Mouse (Mus musculus): Measurements from ENCODE around the gene Bahcc1. TPM values are rescaled to one million over a fixed set of nuclear protein-coding genes. Genes with fewer than 3 reads are reported as not detected.

Gene Bahcc1
- total RNA-seq, 1 experiment, result 11.7 TPM

DNA sequence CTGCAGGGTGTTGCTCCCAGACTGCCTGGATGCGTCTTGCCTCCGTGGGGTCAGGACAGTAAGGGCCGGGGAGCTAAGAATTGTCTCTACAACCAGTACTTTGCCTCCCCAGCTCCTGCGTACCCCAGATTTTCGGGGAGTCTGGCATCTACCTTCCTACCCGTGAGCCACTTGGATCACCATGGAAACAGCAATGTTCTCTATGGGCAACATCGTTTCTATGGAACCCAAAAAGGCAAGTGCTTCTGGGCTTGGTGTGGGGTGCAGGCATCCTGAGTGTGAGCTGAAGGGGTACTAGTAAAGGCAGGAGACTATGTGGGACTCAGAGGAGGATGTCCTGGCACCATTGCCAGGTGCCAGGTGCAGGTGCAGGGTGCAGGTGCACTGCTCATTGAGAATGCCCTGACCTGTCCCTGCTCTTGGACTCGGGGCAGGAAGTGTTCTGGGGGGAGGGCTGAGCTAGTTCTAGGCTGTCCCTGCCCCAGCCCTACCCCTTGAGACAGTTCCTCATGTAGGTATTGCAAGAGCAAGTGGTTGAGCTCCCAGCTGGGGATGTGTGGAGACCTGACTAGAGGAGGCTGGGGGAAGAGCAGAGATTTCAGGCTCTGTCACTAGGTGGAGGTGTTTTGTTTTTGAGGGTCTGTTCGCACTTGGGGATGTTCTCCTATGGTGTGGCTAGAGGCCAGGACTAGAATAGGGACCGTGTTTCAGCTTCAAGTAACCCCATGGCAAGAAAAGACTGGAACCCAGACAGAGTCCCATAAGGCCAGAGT is 35.6 kb downstream of the Bahcc1 start:
- Histone ChIP-seq H3K4me1 (ENCODE audit: control insufficient read depth in 2 of 2, insufficient read depth in 2 of 2, low read length in 2 of 2, poor library complexity in 1 of 2) (peaks cover 3 to 29% of the 10 kb centered on the region in 2 experiments; a peak in 2 of 4 replicates), H3K9ac (ENCODE audit: insufficient read depth, low read depth, low read length, poor library complexity, severe bottlenecking) (no peak overlapping the region)
- in situ Hi-C loops (cut with MboI; ENCODE audit: low sequenced_read_pairs in 2 of 2, unreplicated experiment in 2 of 2), result no loop called here

DNA sequence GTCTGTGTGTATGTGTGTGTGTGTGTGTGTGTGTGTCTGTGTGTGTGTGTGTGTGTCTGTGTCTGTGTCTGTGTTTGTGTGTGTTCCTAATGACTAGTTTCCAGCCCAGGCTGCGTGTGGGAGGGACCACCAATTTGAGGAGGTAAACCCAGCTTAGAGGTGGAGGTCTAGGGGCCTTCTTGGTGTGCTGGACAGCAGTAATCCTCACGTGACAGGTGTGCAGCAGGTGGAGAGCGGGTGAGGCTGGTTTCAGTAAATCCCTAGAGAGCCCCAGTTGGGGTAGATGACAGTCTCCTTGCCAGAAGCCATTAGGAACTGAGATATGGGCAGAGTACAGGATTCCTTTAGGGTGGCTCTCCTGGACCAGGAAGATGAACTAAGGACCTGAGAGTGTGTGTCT is 36.3 kb downstream of the Bahcc1 start:
- no peak for DNase-seq (ENCODE audit: low read depth, low spot score)
- Histone ChIP-seq H3K4me3 (ENCODE audit: insufficient read depth in 1 of 2, low read depth in 1 of 2, low read length in 2 of 2, poor library complexity in 1 of 2, severe bottlenecking in 1 of 2) (no peak overlapping the region), H3K9ac (ENCODE audit: insufficient read depth, low read depth, low read length, poor library complexity, severe bottlenecking) (no peak overlapping the region), H3K36me3 (ENCODE audit: control insufficient read depth, insufficient read depth, low read length, poor library complexity, severe bottlenecking) (peaks cover 16% of the 10 kb centered on the region; the same call in 1 of the 2 replicates), H3K9me3 (ENCODE audit: control insufficient read depth, insufficient read depth, low read depth, low read length) (no peaks in the 10 kb centered on the region), H3K27ac (ENCODE audit: insufficient read depth, low read depth, low read length, poor library complexity, severe bottlenecking) (no peak overlapping the region), H3K4me1 (ENCODE audit: control insufficient read depth in 2 of 2, insufficient read depth in 2 of 2, low read length in 2 of 2, poor library complexity in 1 of 2) (peaks cover 3 to 29% of the 10 kb centered on the region in 2 experiments; a peak in 2 of 4 replicates)
- in situ Hi-C loops (cut with MboI; ENCODE audit: low sequenced_read_pairs in 2 of 2, unreplicated experiment in 2 of 2), result no loop called here
- TF ChIP-seq ZNF384 (IDR thresholded peaks at IDR 0.05; ENCODE audit: low read depth, low read length), result no peak
- TF ChIP-seq HCFC1 (IDR thresholded peaks at IDR 0.05; ENCODE audit: borderline replicate concordance, insufficient read depth, low read length), result no peak
- no peak for TF ChIP-seq MAFK (IDR thresholded peaks at IDR 0.05; ENCODE audit: insufficient read depth, low read depth, low read length)
- no peak for TF ChIP-seq ZC3H11A (IDR thresholded peaks at IDR 0.05; ENCODE audit: borderline replicate concordance, low read depth, low read length)

More for the DNA sequence above, 35.6 kb downstream of the Bahcc1 start:
- no peak overlapping the region for H3K4me3 ChIP-seq (ENCODE audit: insufficient read depth in 1 of 2, low read depth in 1 of 2, low read length in 2 of 2, poor library complexity in 1 of 2, severe bottlenecking in 1 of 2)
- H3K36me3 ChIP-seq (ENCODE audit: control insufficient read depth, insufficient read depth, low read length, poor library complexity, severe bottlenecking), result peaks cover 16% of the 10 kb centered on the region; the same call in 1 of the 2 replicates
- TF ChIP-seq CHD2 (IDR thresholded peaks at IDR 0.05; ENCODE audit: low read depth, low read length), result no peak
- no peak for TF ChIP-seq ZC3H11A (IDR thresholded peaks at IDR 0.05; ENCODE audit: borderline replicate concordance, low read depth, low read length)
- TF ChIP-seq HCFC1 (IDR thresholded peaks at IDR 0.05; ENCODE audit: borderline replicate concordance, insufficient read depth, low read length), result no peak
- TF ChIP-seq ZNF384 (IDR thresholded peaks at IDR 0.05; ENCODE audit: low read depth, low read length), result no peak
- TF ChIP-seq MAFK (IDR thresholded peaks at IDR 0.05; ENCODE audit: insufficient read depth, low read depth, low read length), result no peak
- H3K27ac ChIP-seq (ENCODE audit: insufficient read depth, low read depth, low read length, poor library complexity, severe bottlenecking), result no peak overlapping the region
- no peaks in the 10 kb centered on the region for H3K9me3 ChIP-seq (ENCODE audit: control insufficient read depth, insufficient read depth, low read depth, low read length)
- DNase-seq (ENCODE audit: low read depth, low spot score), result no peak

DNA sequence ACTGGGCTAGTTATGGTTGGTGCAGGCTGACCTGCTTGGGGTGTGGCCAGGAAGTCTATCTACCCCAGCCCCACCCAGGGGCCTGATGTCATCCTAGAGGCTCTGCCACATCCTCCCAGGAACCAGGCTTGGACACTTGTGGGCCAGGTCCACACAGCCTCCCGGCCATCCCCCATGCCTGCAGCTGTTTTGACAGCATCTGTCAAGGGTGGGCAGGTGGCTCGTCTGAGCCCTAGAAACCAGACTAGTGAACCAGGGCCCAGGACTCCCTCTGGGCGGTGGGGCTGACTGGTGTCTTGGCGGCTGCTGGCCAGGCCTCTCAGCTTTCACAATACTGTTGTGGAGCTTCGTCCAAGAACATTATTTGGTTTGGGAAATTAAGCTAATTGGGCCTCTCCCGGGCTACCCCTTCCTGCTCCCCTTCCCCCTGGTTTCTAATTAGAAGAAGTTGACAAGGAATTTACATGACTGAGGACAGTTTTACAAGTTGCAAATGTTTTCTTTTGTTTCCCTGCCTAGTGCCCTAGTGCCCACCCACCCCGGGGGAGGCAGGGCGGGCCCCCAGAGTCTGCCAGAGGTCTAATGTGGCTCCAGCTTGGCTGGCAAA is 36.9 kb downstream of the Bahcc1 start:
- H3K9me3 ChIP-seq (ENCODE audit: control insufficient read depth, insufficient read depth, low read depth, low read length), result no peaks in the 10 kb centered on the region
- H3K9ac ChIP-seq (ENCODE audit: insufficient read depth, low read depth, low read length, poor library complexity, severe bottlenecking), result no peak overlapping the region
- H3K36me3 ChIP-seq (ENCODE audit: control insufficient read depth, insufficient read depth, low read length, poor library complexity, severe bottlenecking), result peaks cover 22% of the 10 kb centered on the region; the same call in 1 of the 2 replicates
- in situ Hi-C loops (cut with MboI; ENCODE audit: low sequenced_read_pairs in 2 of 2, unreplicated experiment in 2 of 2), result no loop called here
- peaks cover 3 to 24% of the 10 kb centered on the region in 2 experiments; a peak in 2 of 4 replicates for H3K4me1 ChIP-seq (ENCODE audit: control insufficient read depth in 2 of 2, insufficient read depth in 2 of 2, low read length in 2 of 2, poor library complexity in 1 of 2)
- no peak overlapping the region for H3K27ac ChIP-seq (ENCODE audit: insufficient read depth, low read depth, low read length, poor library complexity, severe bottlenecking)
- TF ChIP-seq CHD2 (IDR thresholded peaks at IDR 0.05; ENCODE audit: low read depth, low read length) (no peak), ZNF384 (IDR thresholded peaks at IDR 0.05; ENCODE audit: low read depth, low read length) (no peak), ZC3H11A (IDR thresholded peaks at IDR 0.05; ENCODE audit: borderline replicate concordance, low read depth, low read length) (no peak), MAFK (IDR thresholded peaks at IDR 0.05; ENCODE audit: insufficient read depth, low read depth, low read length) (no peak), HCFC1 (IDR thresholded peaks at IDR 0.05; ENCODE audit: borderline replicate concordance, insufficient read depth, low read length) (no peak)
- no peak for DNase-seq (ENCODE audit: low read depth, low spot score)
- no peak overlapping the region for H3K4me3 ChIP-seq (ENCODE audit: insufficient read depth in 1 of 2, low read depth in 1 of 2, low read length in 2 of 2, poor library complexity in 1 of 2, severe bottlenecking in 1 of 2)

DNA sequence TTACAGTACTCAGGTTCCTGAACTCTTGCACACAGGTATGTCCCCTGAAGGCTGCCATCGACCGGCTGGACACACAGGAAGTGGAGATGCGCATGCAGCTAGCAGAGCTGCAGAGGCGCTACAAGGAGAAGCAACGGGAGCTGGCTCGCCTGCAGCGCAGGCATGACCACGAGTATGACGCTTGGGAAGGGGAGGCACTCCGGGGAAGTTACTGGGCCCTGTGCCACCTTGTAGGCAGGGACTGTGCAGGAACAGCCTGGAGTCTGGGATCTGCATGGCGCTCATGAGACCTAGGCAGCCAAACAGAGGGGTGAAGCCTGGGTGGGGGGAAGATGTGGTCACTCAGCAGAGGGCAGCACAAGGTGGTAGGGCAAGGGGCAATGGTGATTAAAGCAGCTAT is 46.6 kb downstream of the Bahcc1 start:
- no peak for TF ChIP-seq MAFK (IDR thresholded peaks at IDR 0.05; ENCODE audit: insufficient read depth, low read depth, low read length)
- no peak for TF ChIP-seq ZC3H11A (IDR thresholded peaks at IDR 0.05; ENCODE audit: borderline replicate concordance, low read depth, low read length)
- TF ChIP-seq HCFC1 (IDR thresholded peaks at IDR 0.05; ENCODE audit: borderline replicate concordance, insufficient read depth, low read length), result no peak
- TF ChIP-seq CHD2 (IDR thresholded peaks at IDR 0.05; ENCODE audit: low read depth, low read length), result no peak
- no peak for TF ChIP-seq ZNF384 (IDR thresholded peaks at IDR 0.05; ENCODE audit: low read depth, low read length)
- no peak overlapping the region for H3K27ac ChIP-seq (ENCODE audit: insufficient read depth, low read depth, low read length, poor library complexity, severe bottlenecking)
- in situ Hi-C loops (cut with MboI; ENCODE audit: low sequenced_read_pairs in 2 of 2, unreplicated experiment in 2 of 2), result no loop called here
- no peak for DNase-seq (ENCODE audit: low read depth, low spot score)
- H3K4me3 ChIP-seq (ENCODE audit: insufficient read depth in 1 of 2, low read depth in 1 of 2, low read length in 2 of 2, poor library complexity in 1 of 2, severe bottlenecking in 1 of 2), result no peak overlapping the region
- no peaks in the 10 kb centered on the region for H3K9me3 ChIP-seq (ENCODE audit: control insufficient read depth, insufficient read depth, low read depth, low read length)
- H3K4me1 ChIP-seq (ENCODE audit: control insufficient read depth in 2 of 2, insufficient read depth in 2 of 2, low read length in 2 of 2, poor library complexity in 1 of 2), result peaks cover 2 to 8% of the 10 kb centered on the region in 2 experiments; a peak in 3 of 4 replicates
- H3K9ac ChIP-seq (ENCODE audit: insufficient read depth, low read depth, low read length, poor library complexity, severe bottlenecking), result no peak overlapping the region
- peaks cover 24% of the 10 kb centered on the region; the same call in 1 of the 2 replicates for H3K36me3 ChIP-seq (ENCODE audit: control insufficient read depth, insufficient read depth, low read length, poor library complexity, severe bottlenecking)

Measured in ES-E14 (cell line).